Mouse (Mus musculus) ES-Bruce4 (cell line): ENCODE measurements around the gene Cd36.

Source experiments
- CTCF ChIP-seq: IDR thresholded peaks from one replicate; pipeline ENCODE4 v1.8.1; 2011; ENCODE audit warnings: low read depth, low read length
- EP300 ChIP-seq: IDR thresholded peaks from 2 replicates; pipeline ENCODE4 v1.6.1; 2011; ENCODE audit warnings: low read depth, low read length; ENCODE audit not compliant: insufficient read depth
- POLR2A ChIP-seq: IDR thresholded peaks from one replicate; pipeline ENCODE4 v1.8.1; 2011; ENCODE audit warnings: low read length; ENCODE audit not compliant: insufficient read depth

- TF ChIP-seq CTCF (no peak), POLR2A (no peak), EP300 (no peak)
These were observed 78.3 kb downstream of the Cd36 start for GRCm38 (mm10) chr5:17810336-17810735.
